Comparison of ENCODE assay signal across 11 mouse cellular contexts in the genomic region with DNA sequence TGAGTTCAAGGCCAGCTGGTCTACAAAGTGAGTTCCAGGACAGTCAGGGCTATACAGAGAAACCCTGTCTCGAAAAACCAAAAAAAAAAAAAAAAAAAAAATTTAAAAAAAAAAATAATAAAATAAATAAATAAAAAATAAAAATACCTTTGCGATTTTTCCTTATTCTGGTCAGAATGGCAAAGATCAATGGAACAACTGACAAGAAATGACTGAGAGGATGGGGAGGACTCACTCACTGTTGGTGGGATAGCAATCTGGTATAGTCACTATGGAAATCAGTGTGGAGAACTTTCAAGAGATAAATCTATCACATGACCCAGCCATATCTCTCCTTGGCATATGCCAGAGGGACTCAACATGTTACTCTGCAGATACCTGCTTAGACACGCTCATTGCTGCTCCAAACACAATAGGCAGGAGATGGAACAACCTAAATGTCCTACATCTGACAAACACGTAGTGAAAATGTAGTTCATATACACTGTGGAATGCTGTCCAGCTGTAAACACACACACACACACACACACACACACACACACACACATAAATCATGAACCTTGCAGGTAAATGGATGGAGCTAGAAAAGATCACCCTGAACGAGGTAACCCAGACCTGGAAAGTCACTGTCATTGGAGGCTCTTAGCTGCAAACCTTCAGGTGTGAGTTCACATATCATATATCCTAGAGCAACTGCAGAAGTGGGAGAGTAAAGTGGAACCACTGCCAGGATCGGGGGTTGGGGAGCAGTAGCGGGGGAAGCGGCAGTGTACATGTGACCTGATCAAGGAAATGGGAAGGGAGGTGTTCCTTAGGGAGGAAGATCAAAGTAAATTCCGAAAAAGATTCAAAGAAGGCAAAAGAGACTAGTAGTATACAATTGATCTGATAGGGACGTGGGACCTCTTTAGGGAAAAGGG. TPM values are rescaled to one million over a fixed set of nuclear protein-coding genes. Genes with fewer than 3 reads are reported as not detected.
DNase-seq lines count a peak whose midpoint lies in the region; ATAC-seq and TF ChIP-seq lines count a peak whose summit lies in the region.
"Had no signal": no experiment of that assay in that cellular context is flagged by ENCODE, and none has a peak within 500 bp of the region (broad histone marks: within the 10 kb centered on the region; RNA-seq: fewer than 3 reads in every experiment).

No protein-coding gene starts in this region.

- no peak for DNase-seq in forebrain, embryonic 11.5 days (ENCODE audit: low spot score)
- DNase-seq in forebrain, postnatal 0 days, result no peak
- no peak for DNase-seq in midbrain, embryonic 14.5 days
- no peak for DNase-seq in heart, adult 11 months
- no peak for DNase-seq in thymus, postnatal 4 days

- no peak overlapping the region for H3K27ac ChIP-seq in forebrain, embryonic 11.5 days (ENCODE audit: low read depth, low read length)
- no peak overlapping the region for H3K27ac ChIP-seq in forebrain, postnatal 0 days (ENCODE audit: low read depth, low read length)
- peak overlapping the region; percentile 88 for H3K27ac ChIP-seq in midbrain, embryonic 16.5 days (ENCODE audit: low read length)
- H3K27ac ChIP-seq in midbrain, embryonic 14.5 days (replicated peaks; ENCODE audit: low read depth, low read length), result no peak overlapping the region
- peak overlapping the region; percentile 47; the same call in 1 of the 2 replicates for H3K27ac ChIP-seq in limb, embryonic 15.5 days

- no peak overlapping the region for H3K4me2 ChIP-seq in forebrain, embryonic 11.5 days (ENCODE audit: low read depth, low read length, severe bottlenecking)
- no peak overlapping the region for H3K4me2 ChIP-seq in forebrain, postnatal 0 days (ENCODE audit: low read depth)
- no peak overlapping the region for H3K4me2 ChIP-seq in midbrain, embryonic 16.5 days (ENCODE audit: low read length)
- no peak overlapping the region for H3K4me2 ChIP-seq in midbrain, embryonic 14.5 days (ENCODE audit: low read length)
- H3K4me2 ChIP-seq in limb, embryonic 15.5 days, result no peak overlapping the region

- H3K9ac ChIP-seq in forebrain, embryonic 11.5 days (ENCODE audit: low read length), result no peak overlapping the region
- H3K9ac ChIP-seq in forebrain, postnatal 0 days, result no peak overlapping the region
- H3K9ac ChIP-seq in midbrain, embryonic 16.5 days (ENCODE audit: low read depth, low read length), result no peak overlapping the region
- no peak overlapping the region for H3K9ac ChIP-seq in midbrain, embryonic 14.5 days (replicated peaks; ENCODE audit: low read length)
- no peak overlapping the region for H3K9ac ChIP-seq in limb, embryonic 15.5 days
- H3K9ac ChIP-seq: kidney, embryonic 15.5 days; lung, embryonic 15.5 days; midbrain, embryonic 12.5 days had no signal

- whole genome bisulfite sequencing in forebrain, embryonic 11.5 days, result 85% methylated on average over 10 of the region's 10 CpGs
- 89% methylated on average over 10 of the region's 10 CpGs for WGBS in forebrain, postnatal 0 days
- WGBS in midbrain, embryonic 16.5 days, result 89% methylated on average over 10 of the region's 10 CpGs
- WGBS in midbrain, embryonic 14.5 days, result 87% methylated on average over 10 of the region's 10 CpGs
- 72% methylated on average over 10 of the region's 10 CpGs for WGBS in limb, embryonic 15.5 days

- peaks cover 17% of the 10 kb centered on the region for H3K36me3 ChIP-seq in forebrain, embryonic 11.5 days (ENCODE audit: control insufficient read depth, insufficient read depth, low read length)
- H3K36me3 ChIP-seq in forebrain, postnatal 0 days (ENCODE audit: insufficient read depth), result peaks cover 24% of the 10 kb centered on the region
- peaks cover 15% of the 10 kb centered on the region for H3K36me3 ChIP-seq in midbrain, embryonic 16.5 days (ENCODE audit: control insufficient read depth, insufficient read depth, low read length)
- peaks cover 29% of the 10 kb centered on the region for H3K36me3 ChIP-seq in midbrain, embryonic 14.5 days (ENCODE audit: control insufficient read depth, insufficient read depth, low read length)
- peaks cover 29% of the 10 kb centered on the region for H3K36me3 ChIP-seq in limb, embryonic 15.5 days

- ATAC-seq in forebrain, embryonic 11.5 days (replicated peaks; ENCODE audit: low FRiP score), result 0 out of 2 replicates have a peak, but pooled peaks have one; percentile 10
- no peak for ATAC-seq in forebrain, postnatal 0 days
- no peak for ATAC-seq in midbrain, embryonic 16.5 days
- ATAC-seq in midbrain, embryonic 14.5 days (ENCODE audit: low FRiP score, low TSS enrichment), result no peak
- ATAC-seq in limb, embryonic 15.5 days (ENCODE audit: insufficient number of reproducible peaks, low FRiP score, low TSS enrichment, low read depth), result no peak
- ATAC-seq in megakaryocyte-erythroid progenitor cell, adult 5-6 weeks (replicated peaks; ENCODE audit: low FRiP score, low TSS enrichment, poor library complexity, severe bottlenecking), result peak; percentile 56

- TF ChIP-seq CTCF in forebrain, postnatal 0 days (IDR thresholded peaks at IDR 0.05; ENCODE audit: low read depth), result no peak

- no peak overlapping the region for H3K4me3 ChIP-seq in forebrain, embryonic 11.5 days (ENCODE audit: low read depth, low read length)
- H3K4me3 ChIP-seq in forebrain, postnatal 0 days (ENCODE audit: low read depth, low read length), result no peak overlapping the region
- H3K4me3 ChIP-seq in midbrain, embryonic 16.5 days (ENCODE audit: low read depth, low read length), result no peak overlapping the region
- no peak overlapping the region for H3K4me3 ChIP-seq in midbrain, embryonic 14.5 days (replicated peaks; ENCODE audit: low read depth, low read length)
- H3K4me3 ChIP-seq in limb, embryonic 15.5 days, result no peak overlapping the region

- no peaks in the 10 kb centered on the region for H3K27me3 ChIP-seq in forebrain, embryonic 11.5 days (ENCODE audit: control insufficient read depth, insufficient read depth, low read length)
- no peaks in the 10 kb centered on the region for H3K27me3 ChIP-seq in forebrain, postnatal 0 days (ENCODE audit: insufficient read depth, low read length)
- no peaks in the 10 kb centered on the region for H3K27me3 ChIP-seq in midbrain, embryonic 16.5 days (ENCODE audit: control insufficient read depth, insufficient read depth, low read depth, low read length)
- H3K27me3 ChIP-seq in midbrain, embryonic 14.5 days (ENCODE audit: control insufficient read depth, insufficient read depth, low read length), result no peaks in the 10 kb centered on the region
- H3K27me3 ChIP-seq in limb, embryonic 15.5 days, result no peaks in the 10 kb centered on the region
- H3K27me3 ChIP-seq: kidney, embryonic 15.5 days; lung, embryonic 15.5 days; midbrain, embryonic 12.5 days had no signal

- peaks cover 3% of the 10 kb centered on the region; the same call in 1 of the 2 replicates for H3K4me1 ChIP-seq in forebrain, embryonic 11.5 days (replicated peaks; ENCODE audit: control insufficient read depth, insufficient read depth, low read length)
- H3K4me1 ChIP-seq in forebrain, postnatal 0 days (ENCODE audit: insufficient read depth), result 0 out of 2 replicates have a peak, but pooled peaks cover 8% of the 10 kb centered on the region
- peaks cover 8% of the 10 kb centered on the region for H3K4me1 ChIP-seq in midbrain, embryonic 16.5 days (ENCODE audit: control insufficient read depth, insufficient read depth, low read length)
- H3K4me1 ChIP-seq in midbrain, embryonic 14.5 days (ENCODE audit: control insufficient read depth, insufficient read depth, low read length), result peaks cover 7% of the 10 kb centered on the region
- H3K4me1 ChIP-seq in limb, embryonic 15.5 days, result peaks cover 5% of the 10 kb centered on the region

- H3K9me3 ChIP-seq in forebrain, embryonic 11.5 days (ENCODE audit: control insufficient read depth, low read length), result no peaks in the 10 kb centered on the region
- H3K9me3 ChIP-seq in forebrain, postnatal 0 days (ENCODE audit: low read length), result no peaks in the 10 kb centered on the region
- H3K9me3 ChIP-seq in midbrain, embryonic 16.5 days (replicated peaks; ENCODE audit: control insufficient read depth, low read length, poor library complexity, severe bottlenecking), result no peaks in the 10 kb centered on the region
- no peaks in the 10 kb centered on the region for H3K9me3 ChIP-seq in midbrain, embryonic 14.5 days (ENCODE audit: control insufficient read depth, low read length)
- no peaks in the 10 kb centered on the region for H3K9me3 ChIP-seq in limb, embryonic 15.5 days
- H3K9me3 ChIP-seq: kidney, embryonic 15.5 days; lung, embryonic 15.5 days; midbrain, embryonic 12.5 days had no signal

RNA-seq across cellular contexts. Expression of gene Rps26, which starts 1.1 kb away (rescaled TPM):
- polyA plus RNA-seq in forebrain, embryonic 11.5 days (2014; fragmentation: Nextera tagmentation; extraction: Ambion mirVana), result 576 and 629 TPM in 2 replicates
- total RNA-seq in forebrain, postnatal 0 days (2014; rRNA removed), result 859 and 1,363 TPM in 2 replicates
- polyA plus RNA-seq in forebrain, postnatal 0 days (2015; fragmentation: Nextera tagmentation; extraction: Ambion mirVana), result 436 and 640 TPM in 2 replicates
- 295 and 315 TPM in 2 replicates for polyA plus RNA-seq in midbrain, embryonic 16.5 days (2015; fragmentation: Nextera tagmentation; extraction: Ambion mirVana)
- polyA plus RNA-seq in midbrain, embryonic 14.5 days (2014; fragmentation: Nextera tagmentation; extraction: Ambion mirVana), result 529 and 586 TPM in 2 replicates
- polyA plus RNA-seq in limb, embryonic 15.5 days (2015; fragmentation: Nextera tagmentation; extraction: Ambion mirVana), result 584 and 840 TPM in 2 replicates
- 3,309 and 3,313 TPM in 2 replicates for total RNA-seq in megakaryocyte-erythroid progenitor cell, adult 5-6 weeks (2014; fragmentation: Nextera tagmentation)
- 1,110 and 1,543 TPM in 2 replicates for total RNA-seq in megakaryocyte-erythroid progenitor cell, adult 5-6 weeks (2017)

RNA-seq across cellular contexts. Expression of gene Ikzf4, which starts 18.1 kb away (rescaled TPM):
- 4.1 and 5.8 TPM in 2 replicates for polyA plus RNA-seq in forebrain, embryonic 11.5 days (2014; fragmentation: Nextera tagmentation; extraction: Ambion mirVana)
- 8.4 and 15.6 TPM in 2 replicates for total RNA-seq in forebrain, postnatal 0 days (2014; rRNA removed)
- polyA plus RNA-seq in forebrain, postnatal 0 days (2015; fragmentation: Nextera tagmentation; extraction: Ambion mirVana), result 6.3 and 11.3 TPM in 2 replicates
- 23.1 and 23.5 TPM in 2 replicates for polyA plus RNA-seq in midbrain, embryonic 16.5 days (2015; fragmentation: Nextera tagmentation; extraction: Ambion mirVana)
- 21.2 and 23.6 TPM in 2 replicates for polyA plus RNA-seq in midbrain, embryonic 14.5 days (2014; fragmentation: Nextera tagmentation; extraction: Ambion mirVana)
- polyA plus RNA-seq in limb, embryonic 15.5 days (2015; fragmentation: Nextera tagmentation; extraction: Ambion mirVana), result 3.5 and 4.1 TPM in 2 replicates
- 0.25 and 0.26 TPM in 2 replicates for total RNA-seq in megakaryocyte-erythroid progenitor cell, adult 5-6 weeks (2014; fragmentation: Nextera tagmentation)
- 0.19 TPM in 1 of 2 replicates, not detected in the other for total RNA-seq in megakaryocyte-erythroid progenitor cell, adult 5-6 weeks (2017)

RNA-seq across cellular contexts. Expression of gene Erbb3, which starts 38.2 kb away (rescaled TPM):
- polyA plus RNA-seq in forebrain, embryonic 11.5 days (2014; fragmentation: Nextera tagmentation; extraction: Ambion mirVana), result 1.2 TPM in 2 replicates
- total RNA-seq in forebrain, postnatal 0 days (2014; rRNA removed), result 1.3 and 1.4 TPM in 2 replicates
- polyA plus RNA-seq in forebrain, postnatal 0 days (2015; fragmentation: Nextera tagmentation; extraction: Ambion mirVana), result 0.41 and 0.68 TPM in 2 replicates
- 0.41 and 0.47 TPM in 2 replicates for polyA plus RNA-seq in midbrain, embryonic 16.5 days (2015; fragmentation: Nextera tagmentation; extraction: Ambion mirVana)
- 0.26 and 0.47 TPM in 2 replicates for polyA plus RNA-seq in midbrain, embryonic 14.5 days (2014; fragmentation: Nextera tagmentation; extraction: Ambion mirVana)
- 20.4 and 20.8 TPM in 2 replicates for polyA plus RNA-seq in limb, embryonic 15.5 days (2015; fragmentation: Nextera tagmentation; extraction: Ambion mirVana)
- total RNA-seq in megakaryocyte-erythroid progenitor cell, adult 5-6 weeks (2014; fragmentation: Nextera tagmentation), result 1.9 and 3.2 TPM in 2 replicates
- 0.09 and 1.2 TPM in 2 replicates for total RNA-seq in megakaryocyte-erythroid progenitor cell, adult 5-6 weeks (2017)

RNA-seq across cellular contexts. Expression of gene Suox, which starts 46.2 kb away (rescaled TPM):
- 10.8 and 11.7 TPM in 2 replicates for polyA plus RNA-seq in forebrain, embryonic 11.5 days (2014; fragmentation: Nextera tagmentation; extraction: Ambion mirVana)
- 10.6 and 12.6 TPM in 2 replicates for total RNA-seq in forebrain, postnatal 0 days (2014; rRNA removed)
- polyA plus RNA-seq in forebrain, postnatal 0 days (2015; fragmentation: Nextera tagmentation; extraction: Ambion mirVana), result 8.4 and 10.1 TPM in 2 replicates
- 13.4 and 13.7 TPM in 2 replicates for polyA plus RNA-seq in midbrain, embryonic 16.5 days (2015; fragmentation: Nextera tagmentation; extraction: Ambion mirVana)
- polyA plus RNA-seq in midbrain, embryonic 14.5 days (2014; fragmentation: Nextera tagmentation; extraction: Ambion mirVana), result 10.3 and 10.4 TPM in 2 replicates
- 22.1 and 24.7 TPM in 2 replicates for polyA plus RNA-seq in limb, embryonic 15.5 days (2015; fragmentation: Nextera tagmentation; extraction: Ambion mirVana)
- 7.0 and 7.8 TPM in 2 replicates for total RNA-seq in megakaryocyte-erythroid progenitor cell, adult 5-6 weeks (2014; fragmentation: Nextera tagmentation)
- 4.6 and 5.1 TPM in 2 replicates for total RNA-seq in megakaryocyte-erythroid progenitor cell, adult 5-6 weeks (2017)

Comparison
In these comparisons a context has a peak if more than half of its experiments do, and no peak if none do; other contexts are left out.
1. ATAC-seq: peak in forebrain, embryonic 11.5 days (single experiment) and megakaryocyte-erythroid progenitor cell, adult 5-6 weeks (single experiment); none in forebrain, postnatal 0 days (single experiment), midbrain, embryonic 16.5 days (single experiment), midbrain, embryonic 14.5 days (single experiment) and limb, embryonic 15.5 days (single experiment).
2. H3K27ac ChIP-seq: peak in midbrain, embryonic 16.5 days (single experiment) and limb, embryonic 15.5 days (single experiment); none in forebrain, embryonic 11.5 days (single experiment), forebrain, postnatal 0 days (single experiment) and midbrain, embryonic 14.5 days (single experiment).